Mouse (Mus musculus) neural tube, embryonic 13.5 days (tissue): ENCODE measurements around the gene Papola. TPM values are rescaled to one million over a fixed set of nuclear protein-coding genes. Genes with fewer than 3 reads are reported as not detected.
A peak's percentile ranks its signal among the peaks of the same experiment; 100 is the strongest.

ENCODE experiments used
- ATAC-seq: fragments of 200-750 bp; cut with Nextera tagmentation; 2 replicates; pipeline ENCODE4 v1.8.0; 2017; ENCODE audit warnings: low read depth, mild to moderate bottlenecking, moderate TSS enrichment, moderate library complexity
- H3K27ac ChIP-seq: fragments of 300-500 bp; sonication (generic); replicated peaks from 2 replicates; pipeline ENCODE4 v1.5.1; 2015; ENCODE audit warnings: moderate library complexity, mild to moderate bottlenecking, inconsistent platforms
- H3K27me3 ChIP-seq: fragments of 300-500 bp; sonication (generic); 2 replicates; pipeline ENCODE4 v1.6.1; 2015; ENCODE audit warnings: mild to moderate bottlenecking, inconsistent platforms
- H3K36me3 ChIP-seq: fragments of 300-500 bp; sonication (generic); 2 replicates; pipeline ENCODE4 v1.6.1; 2015; ENCODE audit warnings: mild to moderate bottlenecking, inconsistent platforms
- H3K4me1 ChIP-seq: fragments of 300-500 bp; sonication (generic); replicated peaks from 2 replicates; pipeline ENCODE4 v1.6.1; 2015; ENCODE audit warnings: inconsistent platforms
- H3K4me2 ChIP-seq: fragments of 300-500 bp; sonication (generic); 2 replicates; pipeline ENCODE4 v1.6.1; 2015; ENCODE audit warnings: inconsistent platforms, mild to moderate bottlenecking, moderate library complexity
- H3K4me3 ChIP-seq: fragments of 300-500 bp; sonication (generic); 2 replicates; pipeline ENCODE4 v1.5.1; 2015; ENCODE audit warnings: mild to moderate bottlenecking, inconsistent platforms
- H3K9ac ChIP-seq: fragments of 300-500 bp; sonication (generic); 2 replicates; pipeline ENCODE4 v1.6.1; 2015; ENCODE audit warnings: moderate library complexity, mild to moderate bottlenecking, inconsistent platforms
- H3K9me3 ChIP-seq: fragments of 300-500 bp; sonication (generic); 2 replicates; pipeline ENCODE4 v1.6.1; 2016; ENCODE audit warnings: inconsistent platforms
- WGBS: fragments of 180-500 bp; shearing (Covaris S2); methylation state at CpG from one replicate; pipeline ENCODE4 v1.1.7; 2015; 5-methylcytosine and 5-hydroxymethylcytosine counted together
- polyA plus RNA-seq: library from polyadenylated mRNA; unstranded; fragments of >200 nt; fragmentation: Nextera tagmentation; extraction: Ambion mirVana; gene quantifications from 2 replicates; pipeline ENCODE4 v1.2.1, GENCODE M21; 2015

The Papola gene
- polyA plus RNA-seq, 1 experiment from 2014 or later: 183 TPM

GRCm38 (mm10) chr12:105844406-105844805, 59.9 kb downstream of the Papola start:
- H3K4me1 ChIP-seq: peaks cover 8% of the 10 kb centered on the region; the same call in 1 of the 2 replicates
- WGBS: 93% methylated on average over 4 of the region's 4 CpGs
- ATAC-seq: no peak

GRCm38 (mm10) chr12:105849102-105849501, 64.6 kb downstream of the Papola start:
- Histone ChIP-seq H3K4me2 (no peak overlapping the region), H3K36me3 (no peaks in the 10 kb centered on the region), H3K27me3 (no peaks in the 10 kb centered on the region), H3K4me3 (no peak overlapping the region), H3K9me3 (no peaks in the 10 kb centered on the region), H3K9ac (no peak overlapping the region), H3K4me1 (peaks cover 22% of the 10 kb centered on the region), H3K27ac (no peak overlapping the region)
- 56% methylated on average over 8 of the region's 8 CpGs for WGBS
- no peak for ATAC-seq

More at GRCm38 (mm10) chr12:105844406-105844805, 59.9 kb downstream of the Papola start:
- H3K27ac ChIP-seq: no peak overlapping the region
- H3K4me3 ChIP-seq: no peak overlapping the region
- H3K9me3 ChIP-seq: no peaks in the 10 kb centered on the region
- no peaks in the 10 kb centered on the region for H3K27me3 ChIP-seq
- H3K9ac ChIP-seq: no peak overlapping the region
- no peak overlapping the region for H3K4me2 ChIP-seq
- peaks cover 27% of the 10 kb centered on the region for H3K36me3 ChIP-seq

- Histone ChIP-seq H3K27me3 (no peaks in the 10 kb centered on the region), H3K4me2 (no peak overlapping the region), H3K36me3 (no peaks in the 10 kb centered on the region), H3K4me3 (no peak overlapping the region), H3K9me3 (no peaks in the 10 kb centered on the region), H3K4me1 (peaks cover 35% of the 10 kb centered on the region), H3K9ac (no peak overlapping the region), H3K27ac (no peak overlapping the region)
- WGBS: 68% methylated on average over 9 of the region's 9 CpGs
- no peak for ATAC-seq
Observed at GRCm38 (mm10) chr12:105850675-105851074, 66.2 kb downstream of the Papola start.

GRCm38 (mm10) chr12:105852798-105853197, 68.3 kb downstream of the Papola start:
- Histone ChIP-seq H3K27ac (peak overlapping the region; percentile 61), H3K9me3 (no peaks in the 10 kb centered on the region), H3K36me3 (no peaks in the 10 kb centered on the region), H3K4me3 (no peak overlapping the region), H3K9ac (0 out of 2 replicates have a peak overlapping the region, but pooled peaks have one; percentile 17), H3K4me2 (no peak overlapping the region), H3K27me3 (no peaks in the 10 kb centered on the region), H3K4me1 (peaks cover 55% of the 10 kb centered on the region)
- WGBS: 30% methylated on average over 7 of the region's 7 CpGs
- ATAC-seq: peak; percentile 26; the same call in 1 of the 2 replicates

GRCm38 (mm10) chr12:105854639-105855038, 70.1 kb downstream of the Papola start:
- Histone ChIP-seq H3K4me1 (peaks cover 58% of the 10 kb centered on the region), H3K4me2 (no peak overlapping the region), H3K9ac (no peak overlapping the region), H3K36me3 (no peaks in the 10 kb centered on the region), H3K27ac (no peak overlapping the region), H3K27me3 (no peaks in the 10 kb centered on the region), H3K4me3 (no peak overlapping the region), H3K9me3 (no peaks in the 10 kb centered on the region)
- no peak for ATAC-seq
- 32% methylated on average over 6 of the region's 6 CpGs for WGBS

- Histone ChIP-seq H3K27me3 (no peaks in the 10 kb centered on the region), H3K4me3 (no peak overlapping the region), H3K36me3 (no peaks in the 10 kb centered on the region), H3K27ac (no peak overlapping the region), H3K4me2 (no peak overlapping the region), H3K9ac (no peak overlapping the region), H3K4me1 (peaks cover 55% of the 10 kb centered on the region), H3K9me3 (no peaks in the 10 kb centered on the region)
- WGBS: 88% methylated on average over 5 of the region's 5 CpGs
- ATAC-seq: no peak
Observed at GRCm38 (mm10) chr12:105857902-105858640, 73.6 kb downstream of the Papola start.

- Histone ChIP-seq H3K4me2 (no peak overlapping the region), H3K27me3 (no peaks in the 10 kb centered on the region), H3K36me3 (no peaks in the 10 kb centered on the region), H3K4me1 (peaks cover 22% of the 10 kb centered on the region), H3K4me3 (no peak overlapping the region), H3K9ac (no peak overlapping the region), H3K9me3 (peaks cover 4% of the 10 kb centered on the region), H3K27ac (0 out of 2 replicates have a peak overlapping the region, but pooled peaks have one; percentile 33)
- 61% methylated on average over 6 of the region's 6 CpGs for WGBS
- no peak for ATAC-seq
Observed at GRCm38 (mm10) chr12:105862072-105862471, 77.6 kb downstream of the Papola start.

GRCm38 (mm10) chr12:105862607-105863006, 78.1 kb downstream of the Papola start:
- H3K4me1 ChIP-seq: peaks cover 16% of the 10 kb centered on the region
- H3K9ac ChIP-seq: no peak overlapping the region
- no peaks in the 10 kb centered on the region for H3K36me3 ChIP-seq
- H3K27ac ChIP-seq: peak overlapping the region; percentile 33; the same call in 1 of the 2 replicates
- no peak overlapping the region for H3K4me3 ChIP-seq
- no peaks in the 10 kb centered on the region for H3K27me3 ChIP-seq
- 73% methylated on average over 22 of the region's 22 CpGs for WGBS
- no peak overlapping the region for H3K4me2 ChIP-seq
- ATAC-seq: no peak
- H3K9me3 ChIP-seq: peaks cover 4% of the 10 kb centered on the region

GRCm38 (mm10) chr12:105863436-105863835, 78.9 kb downstream of the Papola start:
- Histone ChIP-seq H3K9ac (no peak overlapping the region), H3K36me3 (no peaks in the 10 kb centered on the region), H3K4me3 (no peak overlapping the region), H3K4me1 (0 out of 2 replicates have a peak, but pooled peaks cover 11% of the 10 kb centered on the region), H3K9me3 (peaks cover 4% of the 10 kb centered on the region), H3K27me3 (no peaks in the 10 kb centered on the region), H3K4me2 (no peak overlapping the region), H3K27ac (no peak overlapping the region)
- no peak for ATAC-seq
- WGBS: 88% methylated on average over 11 of the region's 11 CpGs

GRCm38 (mm10) chr12:105867646-105868045, 83.2 kb downstream of the Papola start:
- Histone ChIP-seq H3K4me2 (no peak overlapping the region), H3K4me1 (peaks cover 8% of the 10 kb centered on the region), H3K36me3 (no peaks in the 10 kb centered on the region), H3K9ac (no peak overlapping the region), H3K4me3 (no peak overlapping the region), H3K27ac (no peak overlapping the region), H3K9me3 (peaks cover 4% of the 10 kb centered on the region), H3K27me3 (no peaks in the 10 kb centered on the region)
- ATAC-seq: no peak
- 91% methylated on average over 2 of the region's 2 CpGs for WGBS

- no peak overlapping the region for H3K4me3 ChIP-seq
- peaks cover 4% of the 10 kb centered on the region for H3K9me3 ChIP-seq
- 0 out of 2 replicates have a peak, but pooled peaks cover under 1% of the 10 kb centered on the region for H3K27me3 ChIP-seq
- peaks cover 8% of the 10 kb centered on the region for H3K4me1 ChIP-seq
- ATAC-seq: no peak
- no peaks in the 10 kb centered on the region for H3K36me3 ChIP-seq
- H3K4me2 ChIP-seq: no peak overlapping the region
- H3K27ac ChIP-seq: no peak overlapping the region
- no peak overlapping the region for H3K9ac ChIP-seq
- WGBS: 35% methylated on average over 6 of the region's 6 CpGs
Observed at GRCm38 (mm10) chr12:105869242-105869641, 84.7 kb downstream of the Papola start.

GRCm38 (mm10) chr12:105869696-105870095, 85.2 kb downstream of the Papola start:
- Histone ChIP-seq H3K27me3 (0 out of 2 replicates have a peak, but pooled peaks cover 4% of the 10 kb centered on the region), H3K4me3 (no peak overlapping the region), H3K36me3 (no peaks in the 10 kb centered on the region), H3K27ac (no peak overlapping the region), H3K4me1 (peaks cover 12% of the 10 kb centered on the region), H3K9ac (no peak overlapping the region), H3K9me3 (peaks cover under 1% of the 10 kb centered on the region), H3K4me2 (no peak overlapping the region)
- ATAC-seq: no peak
- 35% methylated on average over 14 of the region's 14 CpGs for WGBS
